Comparison of ENCODE assay signal across 10 mouse cellular contexts in the genomic region with DNA sequence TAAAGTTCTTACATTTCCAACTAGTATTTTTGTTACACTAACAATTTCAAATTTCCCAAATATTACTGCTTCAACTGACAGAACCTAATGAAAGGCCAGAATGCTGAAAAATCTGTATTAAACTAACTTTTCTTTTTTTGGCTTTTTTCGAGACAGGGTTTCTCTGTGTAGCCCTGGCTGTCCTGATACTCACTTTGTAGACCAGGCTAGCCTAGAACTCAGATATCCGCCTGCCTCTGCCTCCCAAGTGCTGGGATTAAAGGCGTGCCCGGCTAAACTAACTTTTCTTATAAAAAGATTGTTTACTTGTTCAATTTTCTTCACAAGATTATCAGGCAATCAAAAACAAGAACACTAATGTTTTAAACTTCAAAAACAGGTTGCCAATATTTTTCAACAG. TPM values are rescaled to one million over a fixed set of nuclear protein-coding genes. Genes with fewer than 3 reads are reported as not detected.
DNase-seq lines count a peak whose midpoint lies in the region; ATAC-seq and TF ChIP-seq lines count a peak whose summit lies in the region.
"Had no signal": no experiment of that assay in that cellular context is flagged by ENCODE, and none has a peak within 500 bp of the region (broad histone marks: within the 10 kb centered on the region; RNA-seq: fewer than 3 reads in every experiment).

No protein-coding gene starts in this region.

- ATAC-seq in embryonic facial prominence, embryonic 15.5 days (ENCODE audit: insufficient number of reproducible peaks, low FRiP score, low TSS enrichment, low read depth): no peak
- no peak for ATAC-seq in neural tube, embryonic 15.5 days (ENCODE audit: low FRiP score)
- ATAC-seq in CD4-positive, CD25-positive, alpha-beta regulatory T cell, adult 4 months: no peak

- peaks cover 28% of the 10 kb centered on the region for H3K4me1 ChIP-seq in embryonic facial prominence, embryonic 15.5 days
- H3K4me1 ChIP-seq in limb, embryonic 10.5 days: peaks cover 18% of the 10 kb centered on the region
- peaks cover 38% of the 10 kb centered on the region for H3K4me1 ChIP-seq in neural tube, embryonic 15.5 days

- no peaks in the 10 kb centered on the region for H3K9me3 ChIP-seq in embryonic facial prominence, embryonic 15.5 days (replicated peaks)
- no peaks in the 10 kb centered on the region for H3K9me3 ChIP-seq in limb, embryonic 10.5 days (replicated peaks)
- no peaks in the 10 kb centered on the region for H3K9me3 ChIP-seq in neural tube, embryonic 15.5 days (replicated peaks)

- intact Hi-C loops in left cerebral cortex, adult 2 months (cut with DNase I): no loop called here

- TF ChIP-seq CTCF in left cerebral cortex, adult 2 months (IDR thresholded peaks at IDR 0.05): no peak

- H3K4me2 ChIP-seq in embryonic facial prominence, embryonic 15.5 days (replicated peaks): peak overlapping the region; percentile 51
- peak overlapping the region; percentile 66 for H3K4me2 ChIP-seq in neural tube, embryonic 15.5 days

- no peak for DNase-seq in left cerebral cortex, adult 2 months (ENCODE audit: extremely low spot score in 1 of 2, low spot score in 2 of 2)
- DNase-seq in left cerebral cortex, adult 18-20 months (ENCODE audit: low spot score in 2 of 2): no peak
- no peak for DNase-seq in limb, embryonic 10.5 days (ENCODE audit: low spot score)
- DNase-seq in frontal cortex, postnatal 25 days (ENCODE audit: low spot score in 2 of 2): no peak
- no peak for DNase-seq in ovary, postnatal 10 days (ENCODE audit: low spot score)
- DNase-seq: right cerebral cortex, postnatal 4 days had no signal

- no peaks in the 10 kb centered on the region for H3K36me3 ChIP-seq in embryonic facial prominence, embryonic 15.5 days
- H3K36me3 ChIP-seq in limb, embryonic 10.5 days: no peaks in the 10 kb centered on the region
- H3K36me3 ChIP-seq in neural tube, embryonic 15.5 days: no peaks in the 10 kb centered on the region

- peak overlapping the region; percentile 87; the same call in 1 of the 2 replicates for H3K27ac ChIP-seq in left cerebral cortex, adult 2 months
- no peak overlapping the region; the same call in 1 of the 2 replicates for H3K27ac ChIP-seq in embryonic facial prominence, embryonic 15.5 days (replicated peaks)
- peak overlapping the region; percentile 100 for H3K27ac ChIP-seq in limb, embryonic 10.5 days
- H3K27ac ChIP-seq in neural tube, embryonic 15.5 days (replicated peaks): no peak overlapping the region

- peak overlapping the region; percentile 99 for H3K4me3 ChIP-seq in left cerebral cortex, adult 2 months
- peak overlapping the region; percentile 89 for H3K4me3 ChIP-seq in embryonic facial prominence, embryonic 15.5 days (replicated peaks)
- H3K4me3 ChIP-seq in limb, embryonic 10.5 days: peak overlapping the region; percentile 81
- H3K4me3 ChIP-seq in neural tube, embryonic 15.5 days (replicated peaks): peak overlapping the region; percentile 94

- no peak overlapping the region for H3K9ac ChIP-seq in embryonic facial prominence, embryonic 15.5 days
- H3K9ac ChIP-seq in neural tube, embryonic 15.5 days (replicated peaks): no peak overlapping the region; the same call in 1 of the 2 replicates

- no peaks in the 10 kb centered on the region for H3K27me3 ChIP-seq in embryonic facial prominence, embryonic 15.5 days
- no peaks in the 10 kb centered on the region for H3K27me3 ChIP-seq in limb, embryonic 10.5 days (ENCODE audit: low read depth, poor library complexity, severe bottlenecking)
- no peaks in the 10 kb centered on the region for H3K27me3 ChIP-seq in neural tube, embryonic 15.5 days (replicated peaks)

- 42% methylated on average over 4 of the region's 4 CpGs for WGBS in embryonic facial prominence, embryonic 15.5 days
- 47% methylated on average over 4 of the region's 4 CpGs for WGBS in limb, embryonic 10.5 days
- 52% methylated on average over 4 of the region's 4 CpGs for WGBS in neural tube, embryonic 15.5 days

RNA-seq across cellular contexts. Expression of gene A830005F24Rik, which starts 31.5 kb away (rescaled TPM):
- total RNA-seq in left cerebral cortex, adult 2 months (2021): 1 to 10 TPM; 1.5 to 2.8 TPM
- 1 to 10 TPM; 1.7 to 1.8 TPM for total RNA-seq in left cerebral cortex, adult 18-20 months (2021)
- 1.5 and 1.7 TPM in 2 replicates for polyA plus RNA-seq in embryonic facial prominence, embryonic 15.5 days (2015; fragmentation: Nextera tagmentation; extraction: Ambion mirVana)
- 2.4 TPM in 2 replicates for polyA plus RNA-seq in limb, embryonic 10.5 days (2016; fragmentation: Nextera tagmentation; extraction: Ambion mirVana)
- 3.0 and 3.4 TPM in 2 replicates for polyA plus RNA-seq in neural tube, embryonic 15.5 days (2015; fragmentation: Nextera tagmentation; extraction: Ambion mirVana)
- polyA plus RNA-seq in CD4-positive, CD25-positive, alpha-beta regulatory T cell, adult 4 months (2017; shearing (Covaris generic)): 1 to 10 TPM; 3.5 to 4.5 TPM
- polyA plus RNA-seq: gonadal fat pad, adult 2 months had no signal

RNA-seq across cellular contexts. Expression of gene Zfp169, which starts 31.6 kb away (rescaled TPM):
- 10 to 100 TPM; 24.2 to 28.5 TPM for total RNA-seq in left cerebral cortex, adult 2 months (2021)
- 10 to 100 TPM; 21.1 to 28.8 TPM for total RNA-seq in left cerebral cortex, adult 18-20 months (2021)
- 4.0 and 4.9 TPM in 2 replicates for polyA plus RNA-seq in embryonic facial prominence, embryonic 15.5 days (2015; fragmentation: Nextera tagmentation; extraction: Ambion mirVana)
- 3.3 and 5.1 TPM in 2 replicates for polyA plus RNA-seq in limb, embryonic 10.5 days (2016; fragmentation: Nextera tagmentation; extraction: Ambion mirVana)
- polyA plus RNA-seq in neural tube, embryonic 15.5 days (2015; fragmentation: Nextera tagmentation; extraction: Ambion mirVana): 4.8 and 4.9 TPM in 2 replicates
- 10 to 100 TPM; 14.7 to 18.3 TPM for polyA plus RNA-seq in CD4-positive, CD25-positive, alpha-beta regulatory T cell, adult 4 months (2017; shearing (Covaris generic))

Comparison
In these comparisons a context has a peak if more than half of its experiments do, and no peak if none do; other contexts are left out.
1. H3K27ac ChIP-seq: peak in left cerebral cortex, adult 2 months (single experiment) and limb, embryonic 10.5 days (single experiment); none in embryonic facial prominence, embryonic 15.5 days (single experiment) and neural tube, embryonic 15.5 days (single experiment).
2. Peak in every context shown above with its lines, with median percentiles within 50 percentile points of each other: H3K4me3 ChIP-seq.